Mouse (Mus musculus): Measurements from ENCODE around the gene Vmn2r95. TPM values are rescaled to one million over a fixed set of nuclear protein-coding genes. Genes with fewer than 3 reads are reported as not detected.
"Not testable (repeated sequence)": the region's sequence is repeated elsewhere in the genome, so short reads cannot be mapped to it uniquely, and the experiment has no call there.

The Vmn2r95 gene
- not detected in 2 replicates for polyA plus RNA-seq (2015; fragmentation: Nextera tagmentation; extraction: Ambion mirVana)

DNA sequence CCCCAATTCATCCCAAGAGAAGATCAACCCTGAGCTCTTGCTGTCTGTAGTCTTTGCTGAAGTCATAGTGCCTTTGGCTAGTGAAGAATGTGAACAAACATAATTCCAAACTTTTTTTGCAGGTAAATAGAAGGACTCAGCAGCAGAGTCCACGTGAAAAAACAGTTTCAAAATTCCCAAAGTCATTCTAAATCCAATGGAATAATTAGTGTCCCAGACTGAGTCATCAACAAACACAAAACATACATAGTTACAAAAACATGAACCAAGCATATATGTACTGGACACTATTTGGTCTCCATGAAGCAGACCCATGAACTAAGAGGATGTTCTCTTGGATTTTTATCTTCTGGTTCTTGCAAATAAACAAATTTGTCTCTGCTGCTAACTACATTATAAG, at the start of gene Vmn2r95:
Vmn2r95 (plus strand) TSS at position 301 of the 400 bp plus-strand sequence.
- no peaks in the 10 kb centered on the region for H3K27me3 ChIP-seq (ENCODE audit: control insufficient read depth, insufficient read depth, low read length)
- H3K9me3 ChIP-seq (replicated peaks; ENCODE audit: control insufficient read depth, low read length): no peaks in the 10 kb centered on the region
- no peak within 1 kb of the TSS for H3K27ac ChIP-seq (ENCODE audit: low read length)
- ATAC-seq (replicated peaks; ENCODE audit: extremely low read depth, insufficient read depth, low FRiP score): no peak
- no peak within 1 kb of the TSS for H3K4me2 ChIP-seq (ENCODE audit: low read depth, low read length)
- H3K4me3 ChIP-seq (ENCODE audit: low read length): no peak within 1 kb of the TSS
- no peaks in the 10 kb centered on the region for H3K36me3 ChIP-seq (ENCODE audit: control insufficient read depth, insufficient read depth)
- 22% methylated on average over 1 of the region's 1 CpGs for WGBS
- H3K9ac ChIP-seq (ENCODE audit: low read length): no peak within 1 kb of the TSS
- no peaks in the 10 kb centered on the region for H3K4me1 ChIP-seq (ENCODE audit: control insufficient read depth, insufficient read depth, low read length)

- Histone ChIP-seq H3K4me1 (ENCODE audit: control insufficient read depth, insufficient read depth, low read length) (no peaks in the 10 kb centered on the region), H3K4me3 (ENCODE audit: low read length) (no peak overlapping the region), H3K4me2 (ENCODE audit: low read depth, low read length) (no peak overlapping the region), H3K9me3 (replicated peaks; ENCODE audit: control insufficient read depth, low read length) (peaks cover 2% of the 10 kb centered on the region; the same call in 1 of the 2 replicates), H3K36me3 (ENCODE audit: control insufficient read depth, insufficient read depth) (no peaks in the 10 kb centered on the region), H3K27me3 (ENCODE audit: control insufficient read depth, insufficient read depth, low read length) (no peaks in the 10 kb centered on the region), H3K9ac (ENCODE audit: low read length) (no peak overlapping the region), H3K27ac (ENCODE audit: low read length) (no peak overlapping the region)
- ATAC-seq (replicated peaks; ENCODE audit: extremely low read depth, insufficient read depth, low FRiP score): no peak
- 71% methylated on average over 3 of the region's 3 CpGs for WGBS
Observed at GRCm38 (mm10) chr17:18455619-18456140, 31.8 kb downstream of the Vmn2r95 start.

- H3K4me2 ChIP-seq (ENCODE audit: low read depth, low read length); H3K9ac ChIP-seq (ENCODE audit: low read length); H3K36me3 ChIP-seq (ENCODE audit: control insufficient read depth, insufficient read depth); H3K27ac ChIP-seq (ENCODE audit: low read length); H3K4me3 ChIP-seq (ENCODE audit: low read length); ATAC-seq (replicated peaks; ENCODE audit: extremely low read depth, insufficient read depth, low FRiP score); H3K4me1 ChIP-seq (ENCODE audit: control insufficient read depth, insufficient read depth, low read length); H3K27me3 ChIP-seq (ENCODE audit: control insufficient read depth, insufficient read depth, low read length); H3K9me3 ChIP-seq (replicated peaks; ENCODE audit: control insufficient read depth, low read length): not testable (repeated sequence)
- 83% methylated on average over 3 of the region's 3 CpGs for WGBS
Observed at GRCm38 (mm10) chr17:18458126-18458634, 34.3 kb downstream of the Vmn2r95 start.

DNA sequence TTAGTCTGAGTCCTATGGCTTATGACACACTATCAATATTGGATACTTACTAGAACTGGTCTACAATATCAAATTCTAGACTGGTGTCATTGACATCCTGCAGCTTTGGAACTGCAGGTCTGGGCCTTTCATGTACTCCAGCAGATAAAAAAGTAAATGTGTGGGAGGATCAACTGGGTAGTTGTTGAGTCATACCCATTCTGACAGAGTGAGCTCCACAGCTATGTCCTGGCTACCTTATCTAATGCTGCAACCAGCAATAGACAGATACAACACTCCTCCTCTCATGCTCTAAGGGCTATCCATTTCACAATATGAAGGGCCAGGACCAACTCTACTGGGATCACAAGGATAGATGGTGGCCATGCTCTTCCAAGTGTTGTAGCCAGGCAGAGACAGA, 38.8 kb downstream of the Vmn2r95 start:
- H3K4me1 ChIP-seq (ENCODE audit: control insufficient read depth, insufficient read depth, low read length): no peaks in the 10 kb centered on the region
- no peaks in the 10 kb centered on the region for H3K36me3 ChIP-seq (ENCODE audit: control insufficient read depth, insufficient read depth)
- no peak for ATAC-seq (replicated peaks; ENCODE audit: extremely low read depth, insufficient read depth, low FRiP score)
- no peak overlapping the region for H3K4me2 ChIP-seq (ENCODE audit: low read depth, low read length)
- no peak overlapping the region for H3K27ac ChIP-seq (ENCODE audit: low read length)
- H3K9me3 ChIP-seq (replicated peaks; ENCODE audit: control insufficient read depth, low read length): peaks cover 6% of the 10 kb centered on the region; the same call in 1 of the 2 replicates
- H3K4me3 ChIP-seq (ENCODE audit: low read length): no peak overlapping the region
- H3K27me3 ChIP-seq (ENCODE audit: control insufficient read depth, insufficient read depth, low read length): no peaks in the 10 kb centered on the region
- no peak overlapping the region for H3K9ac ChIP-seq (ENCODE audit: low read length)

GRCm38 (mm10) chr17:18479885-18480284, 56.0 kb downstream of the Vmn2r95 start:
- Histone ChIP-seq H3K4me2 (ENCODE audit: low read depth, low read length) (no peak overlapping the region), H3K4me3 (ENCODE audit: low read length) (no peak overlapping the region), H3K27ac (ENCODE audit: low read length) (no peak overlapping the region), H3K27me3 (ENCODE audit: control insufficient read depth, insufficient read depth, low read length) (no peaks in the 10 kb centered on the region), H3K36me3 (ENCODE audit: control insufficient read depth, insufficient read depth) (no peaks in the 10 kb centered on the region), H3K9me3 (replicated peaks; ENCODE audit: control insufficient read depth, low read length) (peaks cover 3% of the 10 kb centered on the region; the same call in 1 of the 2 replicates), H3K4me1 (ENCODE audit: control insufficient read depth, insufficient read depth, low read length) (no peaks in the 10 kb centered on the region), H3K9ac (ENCODE audit: low read length) (no peak overlapping the region)
- WGBS: 52% methylated on average over 1 of the region's 1 CpGs
- ATAC-seq (replicated peaks; ENCODE audit: extremely low read depth, insufficient read depth, low FRiP score): no peak

Other genes starting within 250 kb of the Vmn2r95 start
- not detected in 2 replicates for gene Vmn2r94, start 146.3 kb upstream of the Vmn2r95 start, polyA plus RNA-seq (2015; fragmentation: Nextera tagmentation; extraction: Ambion mirVana)
- gene Vmn2r93, start 126.0 kb upstream of the Vmn2r95 start, polyA plus RNA-seq (2015; fragmentation: Nextera tagmentation; extraction: Ambion mirVana): not detected in 2 replicates
- gene Vmn2r96, start 149.1 kb downstream of the Vmn2r95 start, polyA plus RNA-seq (2015; fragmentation: Nextera tagmentation; extraction: Ambion mirVana): not detected in 2 replicates

Data from heart, embryonic 16.5 days (tissue).